Mouse (Mus musculus) ovary, postnatal 14 days (tissue): ENCODE measurements around the gene Wdr4.
A peak's percentile ranks its signal among the peaks of the same experiment; 100 is the strongest.
"Not testable (repeated sequence)": the region's sequence is repeated elsewhere in the genome, so short reads cannot be mapped to it uniquely, and the experiment has no call there.

Source experiments
- DNase-seq: peaks from one replicate; pipeline ENCODE4 v3.0.0; 2022; ENCODE audit warnings: low spot score

Gene Wdr4

DNA sequence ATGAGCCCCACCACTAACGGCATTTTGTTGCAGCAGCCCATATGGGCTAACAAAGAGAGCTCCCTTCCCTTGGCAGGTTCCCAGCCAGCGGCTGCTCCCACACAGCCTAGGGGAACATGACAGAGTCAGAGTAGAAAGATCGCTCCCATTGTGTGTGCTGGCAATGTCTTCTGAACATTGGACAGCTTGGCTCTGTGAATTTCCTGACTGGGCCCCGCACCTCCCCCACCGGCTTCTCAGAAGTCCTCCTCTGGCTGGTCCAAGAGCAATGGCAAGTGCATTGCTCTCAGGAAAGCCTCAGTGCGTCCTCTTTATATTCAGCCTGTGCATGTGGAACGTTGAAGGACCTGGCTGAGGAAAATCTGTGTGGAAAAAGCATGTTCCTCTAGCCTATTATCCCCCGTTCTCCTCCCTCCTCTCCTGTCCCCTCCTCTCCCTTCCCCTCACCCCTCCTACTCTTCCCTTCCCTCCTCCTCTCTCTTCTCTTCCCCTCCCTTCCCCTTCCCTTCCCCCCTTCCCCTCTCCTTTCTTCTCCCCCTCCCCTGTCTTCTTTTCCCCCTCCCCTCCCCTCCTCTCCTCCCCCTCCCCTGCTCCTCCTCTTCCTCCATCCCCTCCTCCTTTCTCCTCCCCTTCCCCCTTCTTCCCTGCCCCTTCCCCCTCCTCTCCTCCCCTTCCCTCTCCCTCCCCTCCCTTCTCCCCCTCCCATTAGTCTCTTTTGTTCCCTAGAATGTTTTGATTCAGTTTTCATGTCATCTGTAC lies 16.3 kb upstream of the Wdr4 start:
- peak; percentile 47 for DNase-seq

GRCm38 (mm10) chr17:31535358-31535757 lies 15.6 kb upstream of the Wdr4 start:
- DNase-seq = no peak

- not testable (repeated sequence) for DNase-seq
These were observed 12.6 kb upstream of the Wdr4 start for GRCm38 (mm10) chr17:31532331-31532730.

GRCm38 (mm10) chr17:31531441-31532158 lies 11.8 kb upstream of the Wdr4 start:
- DNase-seq = no peak

- DNase-seq = peak; percentile 38
These were observed 9.5 kb upstream of the Wdr4 start for GRCm38 (mm10) chr17:31529314-31529713.

GRCm38 (mm10) chr17:31525816-31526215 lies 6.0 kb upstream of the Wdr4 start:
- no peak for DNase-seq

- no peak for DNase-seq
These were observed 5.3 kb upstream of the Wdr4 start for GRCm38 (mm10) chr17:31525114-31525513.

DNA sequence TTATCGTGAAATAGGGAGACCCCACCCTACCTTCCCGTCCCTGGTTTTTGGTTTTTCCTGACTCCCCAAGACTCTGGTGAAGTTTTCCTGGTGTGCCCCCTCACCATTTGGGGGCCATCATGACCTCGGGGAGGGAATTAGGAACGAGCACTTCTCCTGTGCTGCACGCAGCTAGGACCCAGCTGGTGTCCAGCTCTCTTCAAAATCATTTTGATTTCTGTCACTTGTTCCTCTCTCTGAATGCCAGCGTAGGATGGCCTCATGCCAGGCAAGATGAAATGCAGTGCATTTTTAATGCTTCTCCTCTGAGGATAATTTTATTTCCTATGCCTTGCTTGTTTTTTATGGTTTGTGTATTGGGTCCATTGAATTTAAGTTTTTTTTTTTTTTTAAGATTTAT lies 2.2 kb upstream of the Wdr4 start:
- no peak for DNase-seq

- peak; percentile 37 for DNase-seq
These were observed 1.1 kb upstream of the Wdr4 start for GRCm38 (mm10) chr17:31520895-31521294.

- no peak for DNase-seq
These were observed 335 bp downstream of the Wdr4 start for GRCm38 (mm10) chr17:31519344-31519945.

GRCm38 (mm10) chr17:31514696-31515095 lies 5.1 kb downstream of the Wdr4 start:
- no peak for DNase-seq

DNA sequence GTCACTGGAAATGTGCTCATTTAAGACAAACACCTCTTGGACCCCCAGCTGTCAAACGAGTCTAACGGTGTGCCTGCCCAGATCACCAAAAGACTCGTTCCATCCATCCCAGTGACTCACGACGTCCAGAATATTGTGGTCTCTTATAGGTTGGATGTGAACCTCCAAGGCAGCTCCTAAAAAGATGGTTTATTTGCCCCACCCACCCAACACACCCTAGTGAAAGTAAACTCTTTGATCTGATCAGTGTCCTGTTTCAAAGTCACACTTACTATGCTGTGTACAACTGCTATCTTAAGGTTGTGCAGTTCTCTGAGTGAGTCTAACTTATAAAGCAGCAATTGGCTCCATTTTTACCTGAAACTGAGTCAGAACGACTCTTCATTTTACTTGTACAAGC lies 7.2 kb downstream of the Wdr4 start:
- DNase-seq = no peak

- DNase-seq = peak; percentile 72
These were observed 7.8 kb downstream of the Wdr4 start for GRCm38 (mm10) chr17:31511792-31512495.

DNA sequence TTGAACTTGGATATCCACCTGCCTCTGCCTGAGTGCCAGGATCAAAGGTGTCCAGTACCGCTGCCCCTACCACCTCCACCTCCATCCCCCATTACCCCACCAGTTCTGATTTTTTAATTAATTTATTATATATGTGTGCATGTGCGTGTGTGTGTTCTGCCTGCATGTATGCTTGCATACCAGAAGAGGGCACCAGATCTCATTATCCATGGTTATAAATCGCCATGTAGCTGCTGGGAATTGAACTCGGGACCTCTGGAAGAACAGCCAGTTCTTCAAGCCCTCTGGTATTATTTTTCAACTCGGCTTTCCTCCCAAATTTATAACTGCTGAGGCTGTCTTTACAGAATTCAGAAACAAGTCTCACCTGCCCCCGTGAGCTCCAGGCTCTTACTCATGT lies 8.8 kb downstream of the Wdr4 start:
- DNase-seq = no peak

GRCm38 (mm10) chr17:31506282-31506681 lies 13.5 kb downstream of the Wdr4 start:
- no peak for DNase-seq

DNA sequence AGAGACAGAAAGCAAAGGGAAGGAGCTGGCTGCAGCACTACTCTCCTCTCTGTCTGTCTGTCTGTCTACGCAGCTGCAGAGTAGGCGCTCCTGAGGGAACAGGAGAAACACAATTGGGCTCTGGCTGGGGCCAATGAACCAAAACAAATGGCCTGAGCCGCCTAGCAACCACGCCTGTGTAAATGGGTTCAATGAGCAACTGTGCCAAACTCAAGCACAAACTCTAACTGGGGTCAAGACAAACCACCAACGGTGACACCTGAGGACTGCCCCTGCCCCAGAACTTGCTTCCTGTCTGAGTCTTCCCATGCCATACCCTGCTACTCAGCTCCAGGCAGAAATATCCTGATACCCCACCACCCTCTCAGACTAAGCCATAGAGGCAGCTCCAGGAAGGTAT lies 14.8 kb downstream of the Wdr4 start:
- no peak for DNase-seq

- no peak for DNase-seq
These were observed 15.8 kb downstream of the Wdr4 start for GRCm38 (mm10) chr17:31503936-31504335.

GRCm38 (mm10) chr17:31503337-31503736 lies 16.4 kb downstream of the Wdr4 start:
- DNase-seq = no peak

DNA sequence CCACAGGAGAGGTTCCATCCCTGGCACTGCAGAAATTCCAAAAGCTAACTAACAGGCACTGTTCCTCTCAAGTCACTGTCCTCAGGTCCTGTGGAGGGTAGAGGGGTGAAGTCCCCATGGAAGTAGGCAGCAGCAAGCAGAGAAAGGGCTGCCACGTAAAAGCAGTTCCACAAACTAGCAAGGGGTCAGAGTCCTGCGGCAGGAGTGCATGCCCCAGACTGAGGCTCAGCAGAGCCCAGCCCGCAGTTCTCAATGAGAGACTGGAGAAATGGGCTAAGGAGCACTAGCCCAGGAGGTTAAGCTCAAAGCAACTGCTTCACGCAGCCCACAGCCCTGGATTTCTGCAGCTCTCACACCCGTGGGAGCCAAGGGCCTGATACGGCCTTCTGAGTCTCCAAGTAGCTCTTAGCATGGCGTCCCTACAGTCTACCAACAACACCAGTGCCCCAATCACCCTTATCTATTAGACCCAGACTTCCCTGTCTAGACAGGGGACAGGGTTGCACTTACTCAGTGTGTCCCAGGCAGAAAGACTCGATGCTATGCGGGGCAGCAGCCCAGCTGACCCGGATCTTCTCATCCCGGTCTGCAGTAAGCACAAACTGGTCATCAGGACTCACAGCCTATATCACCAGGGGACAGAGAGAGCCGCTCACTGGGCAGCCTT lies 17.4 kb downstream of the Wdr4 start:
- no peak for DNase-seq

GRCm38 (mm10) chr17:31500908-31501307 lies 18.9 kb downstream of the Wdr4 start:
- no peak for DNase-seq

GRCm38 (mm10) chr17:31500416-31500815 lies 19.4 kb downstream of the Wdr4 start:
- DNase-seq = no peak

- no peak for DNase-seq
These were observed 20.1 kb downstream of the Wdr4 start for GRCm38 (mm10) chr17:31499725-31500124.
